Mouse (Mus musculus) frontal cortex, postnatal 10 days (tissue): ENCODE results near the gene Magi1.

ENCODE experiments used
- DNase-seq, 2 experiments: peaks; one replicate each; pipeline ENCODE4 v3.0.0; 2022; ENCODE audit warnings: low spot score in 2 of 2, mixed read lengths in 1 of 2

The Magi1 gene

GRCm38 (mm10) chr6:94283318-94284061 is at the start of gene Magi1:
Gene Magi1, minus strand, starts transcription at chr6:94283917.
- peak; percentile 91 to 92 for DNase-seq

DNA sequence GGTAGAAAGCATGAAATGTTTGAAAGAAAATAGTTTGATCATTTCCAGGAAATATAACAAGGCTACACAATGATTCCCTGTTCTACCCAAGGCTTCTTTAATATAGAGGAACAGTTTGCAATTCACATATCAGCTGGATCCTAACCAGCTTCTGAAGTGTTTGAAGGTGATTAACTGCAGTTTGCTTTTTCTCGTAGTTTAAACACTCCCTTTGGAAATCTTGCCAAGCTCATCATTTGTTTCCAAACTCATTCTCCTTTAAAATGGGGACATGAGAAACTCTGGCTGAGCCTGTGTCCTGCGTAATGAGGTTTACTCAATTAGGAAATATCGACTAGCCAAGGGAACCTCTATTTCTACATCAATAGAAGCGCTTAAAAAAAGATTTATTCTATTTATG is 43.4 kb upstream of the Magi1 start:
- no peak for DNase-seq

DNA sequence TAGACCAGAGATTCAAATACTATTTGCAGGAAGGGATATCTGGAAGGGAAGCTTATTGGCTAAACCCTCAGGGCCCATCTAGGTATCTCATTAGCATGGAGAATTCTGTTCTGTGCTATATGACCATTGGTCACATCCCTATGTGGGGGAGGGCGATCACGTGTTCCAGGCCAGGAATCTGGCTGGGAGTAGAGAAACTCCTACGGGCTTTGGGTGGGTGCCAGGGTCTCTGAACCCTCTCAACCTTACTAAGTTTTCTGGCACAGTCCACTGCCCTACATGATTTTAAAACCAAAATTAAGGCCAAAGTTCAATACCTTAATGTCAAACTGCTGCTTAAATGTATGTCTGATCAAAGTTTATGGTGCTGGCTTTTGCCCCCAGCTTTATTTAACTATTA is 33.2 kb upstream of the Magi1 start:
- DNase-seq, result no peak

GRCm38 (mm10) chr6:94312285-94312684 is 28.6 kb upstream of the Magi1 start:
- no peak for DNase-seq

DNA sequence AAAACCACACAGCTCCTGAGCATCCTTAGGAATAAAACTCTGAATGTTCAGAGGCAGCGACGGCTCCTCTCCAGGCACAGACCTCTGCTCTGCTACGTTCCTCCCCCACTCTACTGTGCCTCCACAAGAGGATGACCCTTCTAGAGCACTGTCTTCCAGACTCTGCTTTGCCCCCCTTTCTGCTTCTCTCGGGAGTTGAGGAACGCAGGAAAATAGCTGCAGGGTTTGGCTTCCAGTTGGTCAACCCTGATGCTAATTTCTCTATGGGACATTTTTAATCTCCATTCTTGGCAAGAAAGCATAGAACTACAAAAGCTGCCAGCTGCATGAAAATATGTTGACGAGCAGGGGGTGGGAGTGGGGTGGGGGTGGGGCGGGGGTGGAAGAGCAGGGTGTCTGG is 24.8 kb upstream of the Magi1 start:
- DNase-seq, result no peak

- DNase-seq, result no peak
These were observed 19.8 kb upstream of the Magi1 start for GRCm38 (mm10) chr6:94303512-94303911.

- no peak for DNase-seq
These were observed 18.1 kb upstream of the Magi1 start for GRCm38 (mm10) chr6:94301804-94302203.

- DNase-seq, result no peak
These were observed 16.8 kb upstream of the Magi1 start for GRCm38 (mm10) chr6:94300562-94300961.

DNA sequence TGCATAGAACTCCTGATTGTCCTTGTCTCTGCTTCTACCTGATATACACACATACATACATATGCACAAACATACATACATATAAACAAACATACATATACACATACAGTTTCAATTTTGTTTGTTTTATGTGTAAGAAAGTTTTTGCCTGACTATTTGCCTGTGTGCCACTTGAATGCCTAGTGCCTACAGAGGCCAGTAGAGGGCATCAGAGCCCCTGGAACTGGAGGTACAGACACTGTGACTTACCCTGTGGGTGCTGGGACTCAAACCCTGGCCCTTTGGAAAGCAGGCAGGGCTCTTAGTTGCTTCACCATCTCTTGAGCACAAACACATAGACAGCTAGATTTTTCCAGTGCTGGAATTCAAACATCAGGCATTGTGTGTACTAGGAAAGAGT is 3.7 kb upstream of the Magi1 start:
- DNase-seq, result no peak

- no peak for DNase-seq
These were observed 2.8 kb upstream of the Magi1 start for GRCm38 (mm10) chr6:94286555-94286954.

GRCm38 (mm10) chr6:94284089-94284825 is 540 bp upstream of the Magi1 start:
- DNase-seq, result no peak

GRCm38 (mm10) chr6:94282301-94283241 is 1.1 kb downstream of the Magi1 start:
- DNase-seq, result peak in 1 of 2 experiments; percentile 34

DNA sequence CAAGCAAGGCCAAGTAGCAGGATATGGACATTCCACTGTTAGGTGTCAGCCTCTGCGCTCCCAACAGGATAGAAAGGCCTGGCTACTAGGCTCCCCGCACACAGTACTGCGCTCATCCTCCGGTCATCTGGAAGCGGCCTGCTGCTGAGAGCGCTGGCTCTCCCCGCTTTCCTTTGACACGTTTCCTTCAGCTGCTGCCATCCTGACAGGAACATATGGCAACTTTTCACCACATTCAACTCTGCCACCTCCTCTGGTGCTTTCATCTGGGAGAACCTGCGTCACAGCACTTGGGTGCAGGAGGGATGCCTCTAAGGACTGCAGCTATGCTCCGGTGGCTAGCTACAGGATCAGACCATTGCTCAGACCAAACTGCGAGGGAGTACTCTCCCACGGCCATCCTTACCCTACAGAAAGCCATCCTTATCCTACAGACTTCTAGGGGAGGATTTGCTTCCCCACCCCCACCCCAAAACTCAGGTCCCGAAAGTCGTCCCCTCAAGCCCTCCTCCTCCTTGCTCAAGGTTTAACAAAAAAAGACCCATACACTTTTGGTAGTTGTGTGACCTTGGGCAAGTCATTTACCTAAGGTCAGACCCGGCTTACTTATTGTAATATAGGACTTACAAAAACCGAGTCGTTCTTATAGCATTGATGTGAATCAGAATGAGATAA is 2.0 kb downstream of the Magi1 start:
- DNase-seq, result peak in 1 of 2 experiments; percentile 14

DNA sequence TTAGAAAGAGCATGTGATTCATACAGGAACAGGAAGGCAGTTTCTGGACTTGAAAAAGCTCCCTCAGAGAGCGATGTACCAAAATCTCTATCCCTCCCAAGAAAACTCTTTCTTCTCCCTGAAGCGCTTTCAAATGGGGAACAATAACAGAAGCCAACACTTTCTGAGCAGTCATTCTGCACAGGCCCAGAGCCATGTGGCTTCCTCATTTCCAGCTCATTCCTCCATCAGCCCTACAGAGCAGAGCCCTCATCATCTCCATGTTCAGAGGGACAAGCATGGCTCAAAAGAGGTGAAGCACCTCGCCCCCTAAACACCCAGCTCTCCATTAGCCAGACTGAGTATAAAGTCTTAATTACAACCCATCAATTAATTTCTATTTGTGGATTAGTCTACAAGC is 9.8 kb downstream of the Magi1 start:
- DNase-seq, result no peak

DNA sequence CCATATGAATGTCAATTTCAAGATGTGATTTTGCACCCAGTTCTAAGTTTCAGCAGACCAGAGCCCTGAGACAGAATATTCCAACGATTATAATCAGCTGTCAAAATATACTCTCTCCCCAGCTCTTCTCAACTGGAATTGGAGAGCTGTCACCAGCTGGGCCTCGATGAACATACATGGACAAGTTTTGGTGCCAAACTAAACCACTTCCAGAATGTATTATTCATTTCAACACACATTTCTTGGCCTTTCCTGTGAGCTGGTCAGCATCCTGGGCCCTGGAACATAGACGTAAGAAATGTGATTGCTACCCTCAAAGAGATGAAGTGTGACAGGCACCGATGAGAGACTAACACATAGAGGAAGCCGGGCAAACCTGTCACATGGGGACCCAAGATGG is 13.7 kb downstream of the Magi1 start:
- DNase-seq, result no peak

DNA sequence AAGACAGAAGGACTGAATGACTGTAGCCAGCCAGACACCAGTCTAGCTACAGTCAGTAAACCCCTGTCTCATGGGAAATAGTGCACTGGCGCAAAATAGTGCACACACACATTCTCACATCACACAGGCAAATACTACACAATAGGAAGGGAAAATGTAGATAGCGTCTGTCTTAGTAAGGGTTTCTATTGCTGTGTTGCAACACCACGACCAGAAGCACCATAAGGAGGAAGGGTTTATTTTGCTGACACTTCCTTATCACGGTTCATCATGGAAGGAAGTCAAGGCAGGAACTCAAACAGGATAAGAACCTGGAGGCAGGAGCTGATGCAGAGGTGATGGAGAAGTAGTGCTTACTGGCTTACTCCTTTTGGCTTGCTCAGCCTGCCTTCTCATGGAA is 14.5 kb downstream of the Magi1 start:
- DNase-seq, result no peak

- no peak for DNase-seq
These were observed 18.3 kb downstream of the Magi1 start for GRCm38 (mm10) chr6:94265244-94265935.

DNA sequence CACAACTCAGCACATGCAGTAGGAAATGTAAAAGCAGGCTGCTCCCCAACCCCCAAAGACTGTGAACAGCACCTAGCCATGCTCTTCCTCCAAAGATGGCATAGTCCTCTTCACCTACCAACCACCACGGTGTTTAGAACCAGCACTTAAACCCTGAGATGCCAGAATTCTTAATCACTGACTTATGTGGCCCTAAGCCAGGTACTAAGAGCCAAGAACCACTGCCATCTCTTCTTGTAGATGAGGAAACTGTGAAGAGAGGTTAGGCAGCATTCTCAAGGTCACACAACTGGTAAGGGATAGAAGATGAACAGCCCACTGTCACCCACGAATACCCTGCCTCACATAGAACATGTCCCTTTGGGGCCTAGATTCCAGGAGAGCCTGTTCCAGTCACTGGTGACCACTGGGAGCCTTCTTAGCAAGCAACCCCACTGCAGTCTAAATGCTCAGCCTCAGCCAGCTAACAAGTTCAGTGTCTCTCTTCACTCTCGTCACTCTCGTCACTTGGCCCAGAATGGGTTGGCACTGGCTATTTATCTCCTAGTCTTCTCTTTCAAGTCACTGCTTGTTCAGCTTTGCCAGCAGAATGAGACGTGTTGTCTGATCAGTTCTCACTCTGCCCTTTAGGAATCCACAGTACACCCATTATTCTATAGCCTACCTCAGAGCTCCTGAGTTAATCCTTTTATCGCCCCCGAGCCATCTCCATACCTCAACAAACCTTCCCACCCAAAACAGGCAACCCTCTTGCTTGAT is 19.4 kb downstream of the Magi1 start:
- DNase-seq, result no peak

- DNase-seq, result no peak
These were observed 22.9 kb downstream of the Magi1 start for GRCm38 (mm10) chr6:94260831-94261230.

- DNase-seq, result no peak
These were observed 23.7 kb downstream of the Magi1 start for GRCm38 (mm10) chr6:94259981-94260380.
